Mouse (Mus musculus) kidney, postnatal 0 days (tissue): ENCODE data around the gene Itpr3. TPM values are rescaled to one million over a fixed set of nuclear protein-coding genes. Genes with fewer than 3 reads are reported as not detected.
A peak's percentile ranks its signal among the peaks of the same experiment; 100 is the strongest.

Source experiments
- ATAC-seq: fragments of 200-750 bp; cut with Nextera tagmentation; replicated peaks from 2 replicates; pipeline ENCODE4 v1.8.0; 2017; ENCODE audit warnings: low read depth, moderate number of reproducible peaks, moderate TSS enrichment, moderate library complexity; ENCODE audit not compliant: low FRiP score
- DNase-seq: peaks from one replicate; pipeline ENCODE4 v3.0.0-alpha.2; 2016; ENCODE audit warnings: low spot score
- H3K27ac ChIP-seq: fragments of 300-500 bp; sonication (generic); 2 replicates; pipeline ENCODE4 v1.5.1; 2014; ENCODE audit warnings: mild to moderate bottlenecking
- H3K27me3 ChIP-seq: fragments of 300-500 bp; sonication (generic); 2 replicates; pipeline ENCODE4 v1.6.1; 2014; ENCODE audit warnings: low read length, mixed read lengths; ENCODE audit not compliant: insufficient read depth
- H3K36me3 ChIP-seq: fragments of 300-500 bp; sonication (generic); 2 replicates; pipeline ENCODE4 v1.6.1; 2014; ENCODE audit warnings: low read length, mixed read lengths; ENCODE audit not compliant: insufficient read depth
- H3K4me1 ChIP-seq: fragments of 300-500 bp; sonication (generic); replicated peaks from 2 replicates; pipeline ENCODE4 v1.6.1; 2014; ENCODE audit warnings: antibody characterized with exemption, low read length, mixed read lengths; ENCODE audit not compliant: insufficient read depth
- H3K4me2 ChIP-seq: fragments of 300-500 bp; sonication (generic); 2 replicates; pipeline ENCODE4 v1.6.1; 2014; ENCODE audit warnings: mild to moderate bottlenecking, low read length, moderate library complexity, mixed read lengths
- H3K4me3 ChIP-seq: fragments of 300-500 bp; sonication (generic); replicated peaks from 2 replicates; pipeline ENCODE4 v1.5.1; 2014; ENCODE audit warnings: low read depth, low read length
- H3K9ac ChIP-seq: fragments of 300-500 bp; sonication (generic); 2 replicates; pipeline ENCODE4 v1.6.1; 2014; ENCODE audit warnings: low read depth, low read length
- H3K9me3 ChIP-seq: fragments of 300-500 bp; sonication (generic); replicated peaks from 2 replicates; pipeline ENCODE4 v1.6.1; 2016; ENCODE audit warnings: low read length, inconsistent platforms, mixed read lengths
- CTCF ChIP-seq: IDR thresholded peaks from 2 replicates; pipeline ENCODE4 v1.5.1; 2016; ENCODE audit warnings: antibody characterized with exemption, low read depth, mild to moderate bottlenecking, moderate library complexity
- WGBS: fragments of 180-500 bp; shearing (Covaris S2); extraction: QIAGEN DNeasy Blood & Tissue Kit; methylation state at CpG from one replicate; pipeline ENCODE4 v1.1.7; 2014; 5-methylcytosine and 5-hydroxymethylcytosine counted together
- polyA plus RNA-seq: library from polyadenylated mRNA; unstranded; fragments of >200 nt; fragmentation: Nextera tagmentation; extraction: Ambion mirVana; gene quantifications from 2 replicates; pipeline ENCODE4 v1.2.1, GENCODE M21; 2015

The Itpr3 gene
- polyA plus RNA-seq, 1 experiment from 2014 or later: 4.1 TPM

DNA sequence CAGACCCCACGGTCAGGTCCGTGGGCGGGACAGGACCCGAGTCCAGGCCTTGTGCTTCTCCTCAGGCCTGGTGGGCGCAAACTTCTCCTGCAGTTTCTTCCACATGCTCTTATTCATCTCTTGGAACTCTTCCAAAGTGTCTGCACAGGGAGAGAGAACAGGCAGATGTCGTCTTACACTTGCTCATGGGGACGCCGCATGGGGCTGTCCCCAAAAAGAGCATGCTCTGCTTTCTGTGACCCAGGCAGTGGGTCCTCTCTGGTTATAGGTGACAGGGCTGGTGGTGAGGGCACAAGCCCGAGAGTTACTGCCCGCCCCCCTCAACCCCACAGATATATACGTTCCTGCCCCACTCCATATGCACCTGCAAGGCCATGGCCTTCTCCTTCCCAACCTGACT, 65.6 kb downstream of the Itpr3 start:
- Histone ChIP-seq H3K4me3 (no peak overlapping the region), H3K36me3 (peaks cover 31% of the 10 kb centered on the region; the same call in 1 of the 2 replicates), H3K27ac (no peak overlapping the region), H3K27me3 (no peaks in the 10 kb centered on the region), H3K4me1 (peaks cover 8% of the 10 kb centered on the region), H3K9ac (no peak overlapping the region), H3K4me2 (no peak overlapping the region), H3K9me3 (no peaks in the 10 kb centered on the region)
- 67% methylated on average over 11 of the region's 11 CpGs for WGBS
- no peak for DNase-seq
- ATAC-seq: no peak
- TF ChIP-seq CTCF: no peak

DNA sequence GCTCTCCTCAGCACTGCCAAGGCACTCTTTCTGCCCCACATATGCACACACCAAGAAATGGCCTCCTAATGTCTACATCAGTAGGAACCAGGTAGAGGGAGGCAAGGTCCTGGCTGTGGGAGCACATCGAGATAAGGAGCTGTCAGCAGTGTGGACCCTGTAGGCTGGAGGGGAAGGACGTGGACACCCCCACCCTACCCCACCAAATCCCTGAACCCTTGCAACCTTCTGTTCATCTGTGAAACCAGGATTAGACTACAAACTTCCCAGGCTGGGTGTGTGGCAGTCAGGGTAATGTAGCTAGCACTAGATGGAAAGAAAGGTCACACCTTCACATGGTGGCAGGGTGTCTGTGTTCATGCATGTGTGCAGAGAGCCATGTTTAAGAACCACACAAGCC, 66.0 kb downstream of the Itpr3 start:
- no peak for TF ChIP-seq CTCF
- H3K9me3 ChIP-seq: no peaks in the 10 kb centered on the region
- H3K27me3 ChIP-seq: no peaks in the 10 kb centered on the region
- no peak for DNase-seq
- no peak for ATAC-seq
- H3K9ac ChIP-seq: no peak overlapping the region
- WGBS: 89% methylated on average over 2 of the region's 2 CpGs
- H3K4me2 ChIP-seq: no peak overlapping the region
- H3K36me3 ChIP-seq: peaks cover 35% of the 10 kb centered on the region; the same call in 1 of the 2 replicates
- no peak overlapping the region for H3K4me3 ChIP-seq
- no peak overlapping the region for H3K27ac ChIP-seq
- peaks cover 8% of the 10 kb centered on the region for H3K4me1 ChIP-seq

DNA sequence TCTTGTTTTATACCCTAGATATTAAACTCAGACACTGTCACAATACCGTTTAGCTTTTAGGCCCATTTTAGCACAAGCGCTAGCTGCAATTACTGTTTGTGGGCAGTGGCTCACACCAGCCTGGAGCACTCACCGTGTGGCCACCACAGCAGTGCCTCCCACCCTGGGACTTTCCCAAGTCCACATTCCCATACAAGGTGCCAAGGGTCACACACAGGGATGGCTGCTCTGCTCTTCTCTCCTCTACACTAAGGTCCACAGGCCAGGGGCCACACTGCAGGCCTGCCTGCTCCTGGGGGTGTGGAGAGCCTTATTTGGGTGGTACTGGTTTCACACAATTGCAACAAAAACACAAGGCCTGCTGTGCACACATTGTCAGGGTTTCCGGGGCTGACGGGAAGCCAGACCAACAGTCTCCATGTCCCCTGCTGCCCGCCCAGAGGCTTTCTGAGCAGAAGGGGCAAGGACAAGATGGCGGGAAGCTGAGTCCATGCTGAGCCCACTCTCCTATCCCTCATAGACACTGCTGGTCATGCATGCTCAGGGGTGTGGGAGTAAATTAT, 66.8 kb downstream of the Itpr3 start:
- H3K27ac ChIP-seq: peak overlapping the region; percentile 42
- no peak for ATAC-seq
- DNase-seq: no peak

DNA sequence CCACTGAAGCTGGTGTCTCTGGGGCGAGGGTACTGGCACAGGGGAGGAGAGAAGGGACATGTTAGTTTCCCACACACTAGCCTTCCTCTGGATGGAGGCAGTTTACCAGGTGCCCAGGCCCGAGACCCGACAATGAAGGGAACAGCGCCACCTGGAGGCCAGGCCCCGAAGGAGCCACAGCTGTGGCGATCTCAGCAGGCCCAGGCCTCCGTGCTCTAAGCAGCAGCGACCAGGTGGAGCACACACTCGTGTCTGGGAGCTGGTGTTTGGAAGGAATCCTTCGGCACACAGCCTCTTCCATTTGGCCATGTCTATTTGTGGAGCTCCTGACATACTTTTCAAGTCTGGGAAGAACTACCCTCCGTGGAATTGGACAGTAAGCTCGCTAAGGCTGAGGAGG, 68.1 kb downstream of the Itpr3 start:
- H3K4me2 ChIP-seq: no peak overlapping the region
- H3K27ac ChIP-seq: no peak overlapping the region
- H3K9me3 ChIP-seq: no peaks in the 10 kb centered on the region
- no peaks in the 10 kb centered on the region for H3K27me3 ChIP-seq
- peak; percentile 92 for TF ChIP-seq CTCF
- 36% methylated on average over 12 of the region's 12 CpGs for WGBS
- 0 out of 2 replicates have a peak, but pooled peaks cover 26% of the 10 kb centered on the region for H3K36me3 ChIP-seq
- H3K4me3 ChIP-seq: no peak overlapping the region
- no peak overlapping the region for H3K9ac ChIP-seq
- H3K4me1 ChIP-seq: peaks cover 11% of the 10 kb centered on the region
- DNase-seq (peak; percentile 70), ATAC-seq (no peak)

More for the DNA sequence above, 66.8 kb downstream of the Itpr3 start:
- Histone ChIP-seq H3K9ac (no peak overlapping the region), H3K27me3 (no peaks in the 10 kb centered on the region), H3K9me3 (no peaks in the 10 kb centered on the region), H3K36me3 (peaks cover 35% of the 10 kb centered on the region; the same call in 1 of the 2 replicates), H3K4me1 (peaks cover 8% of the 10 kb centered on the region), H3K4me2 (no peak overlapping the region), H3K4me3 (no peak overlapping the region)
- 85% methylated on average over 7 of the region's 7 CpGs for WGBS
- no peak for TF ChIP-seq CTCF

DNA sequence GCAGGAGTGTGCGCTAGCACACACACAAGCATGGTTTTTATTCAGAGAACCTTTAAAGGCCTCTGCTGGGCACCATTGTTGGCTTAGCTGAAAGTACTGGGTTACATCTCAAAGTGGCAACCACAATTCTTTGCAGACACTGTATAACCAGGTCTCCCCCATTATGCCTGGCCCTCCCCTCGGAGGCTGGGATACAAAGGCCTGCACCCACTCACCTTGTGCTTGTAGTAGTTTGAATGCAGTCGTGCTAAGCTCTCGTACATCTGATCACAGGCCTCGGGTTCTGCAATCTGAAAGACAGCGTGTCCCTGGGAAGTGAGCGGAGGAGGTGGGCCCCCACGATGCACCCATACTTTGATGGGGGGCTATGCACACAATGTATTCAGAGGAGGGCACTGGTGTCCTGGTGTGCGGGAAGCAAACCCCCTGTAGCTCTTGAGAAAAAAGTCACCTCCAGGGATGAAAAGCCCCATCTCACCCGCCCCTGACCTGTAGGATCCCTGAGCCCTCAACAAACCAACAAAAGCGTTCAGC, 68.6 kb downstream of the Itpr3 start:
- Histone ChIP-seq H3K4me3 (no peak overlapping the region), H3K4me2 (no peak overlapping the region), H3K4me1 (peaks cover 13% of the 10 kb centered on the region), H3K9ac (no peak overlapping the region), H3K27me3 (no peaks in the 10 kb centered on the region), H3K36me3 (0 out of 2 replicates have a peak, but pooled peaks cover 26% of the 10 kb centered on the region), H3K27ac (no peak overlapping the region), H3K9me3 (no peaks in the 10 kb centered on the region)
- no peak for ATAC-seq
- WGBS: 90% methylated on average over 11 of the region's 11 CpGs
- TF ChIP-seq CTCF: no peak
- no peak for DNase-seq

DNA sequence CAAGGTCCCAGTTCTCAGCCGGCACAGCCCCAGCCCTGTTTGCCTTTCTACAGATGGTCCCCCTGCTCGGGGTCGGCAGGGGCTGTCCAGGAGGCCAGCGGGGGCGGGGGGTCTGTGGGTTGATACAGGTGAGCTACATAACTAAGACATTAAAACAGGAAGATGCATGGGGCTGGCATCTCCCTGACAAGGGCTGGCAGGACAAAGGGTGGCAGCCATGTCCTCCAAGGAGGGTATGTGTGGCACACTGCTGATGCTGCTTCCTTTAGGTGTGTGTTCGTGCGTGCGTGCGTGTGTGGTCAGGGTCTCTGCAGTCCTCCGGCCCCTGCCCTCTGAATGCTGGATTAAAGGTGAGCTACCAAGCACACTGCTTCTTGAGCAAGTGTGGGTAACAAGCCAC, 69.9 kb downstream of the Itpr3 start:
- 83% methylated on average over 10 of the region's 10 CpGs for WGBS
- no peak overlapping the region for H3K4me3 ChIP-seq
- no peak for TF ChIP-seq CTCF
- peaks cover 19% of the 10 kb centered on the region for H3K4me1 ChIP-seq
- ATAC-seq (no peak), DNase-seq (no peak)
- H3K27ac ChIP-seq: no peak overlapping the region
- no peak overlapping the region for H3K9ac ChIP-seq
- no peak overlapping the region for H3K4me2 ChIP-seq
- H3K27me3 ChIP-seq: no peaks in the 10 kb centered on the region
- 0 out of 2 replicates have a peak, but pooled peaks cover 24% of the 10 kb centered on the region for H3K36me3 ChIP-seq
- no peaks in the 10 kb centered on the region for H3K9me3 ChIP-seq
